Comparison of ENCODE assay signal across 8 mouse cellular contexts in genomic region chr2:73003751-73004717, GRCm38 (mm10). TPM values are rescaled to one million over a fixed set of nuclear protein-coding genes. Genes with fewer than 3 reads are reported as not detected.
DNase-seq lines count a peak whose midpoint lies in the region; ATAC-seq and TF ChIP-seq lines count a peak whose summit lies in the region.

No protein-coding gene starts in this region.

- DNase-seq in 416B (ENCODE audit: low read depth) = peak; percentile 94
- DNase-seq in neural tube, embryonic 11.5 days (ENCODE audit: low spot score) = peak; percentile 58
- peak; percentile 50 to 63 for DNase-seq in thymus, adult 18-20 months

- H3K4me2 ChIP-seq in heart, embryonic 12.5 days = peak overlapping the region; percentile 58
- peak overlapping the region; percentile 51 for H3K4me2 ChIP-seq in kidney, embryonic 15.5 days
- peak overlapping the region; percentile 49 for H3K4me2 ChIP-seq in liver, embryonic 16.5 days (ENCODE audit: low read depth, low read length)
- H3K4me2 ChIP-seq in neural tube, embryonic 11.5 days (ENCODE audit: low read depth) = peak overlapping the region; percentile 22; the same call in 1 of the 2 replicates

- peak; percentile 10 for ATAC-seq in activated CD4-positive, CD25-positive, alpha-beta regulatory T cell, adult 4 months
- ATAC-seq in heart, embryonic 12.5 days (ENCODE audit: insufficient number of reproducible peaks, low FRiP score) = peak; percentile 80
- ATAC-seq in kidney, embryonic 15.5 days (replicated peaks; ENCODE audit: low FRiP score) = peak; percentile 90; the same call in 1 of the 2 replicates
- ATAC-seq in liver, embryonic 16.5 days (ENCODE audit: low read depth) = 0 out of 2 replicates have a peak, but pooled peaks have one; percentile 6
- peak; percentile 50; the same call in 1 of the 2 replicates for ATAC-seq in neural tube, embryonic 11.5 days (ENCODE audit: insufficient read depth, low FRiP score, low TSS enrichment)

- TF ChIP-seq POLR2A in embryonic fibroblast, embryonic 13.5 days (IDR thresholded peaks at IDR 0.05; ENCODE audit: low read depth, low read length) = peak; percentile 46

- H3K4me1 ChIP-seq in embryonic fibroblast, embryonic 13.5 days (ENCODE audit: control insufficient read depth, insufficient read depth, low read length) = peaks cover 11% of the 10 kb centered on the region
- H3K4me1 ChIP-seq in heart, embryonic 12.5 days (replicated peaks) = peaks cover 32% of the 10 kb centered on the region
- peaks cover 27% of the 10 kb centered on the region for H3K4me1 ChIP-seq in kidney, embryonic 15.5 days
- H3K4me1 ChIP-seq in liver, embryonic 16.5 days (ENCODE audit: control insufficient read depth, low read depth, low read length) = peaks cover 56% of the 10 kb centered on the region
- H3K4me1 ChIP-seq in neural tube, embryonic 11.5 days (ENCODE audit: control insufficient read depth, insufficient read depth, low read length) = peaks cover 4% of the 10 kb centered on the region; the same call in 1 of the 2 replicates

- H3K9me3 ChIP-seq in heart, embryonic 12.5 days (replicated peaks) = peaks cover 3% of the 10 kb centered on the region; the same call in 1 of the 2 replicates
- H3K9me3 ChIP-seq in kidney, embryonic 15.5 days (replicated peaks) = no peaks in the 10 kb centered on the region
- no peaks in the 10 kb centered on the region for H3K9me3 ChIP-seq in liver, embryonic 16.5 days (replicated peaks; ENCODE audit: control insufficient read depth, low read length)
- H3K9me3 ChIP-seq in neural tube, embryonic 11.5 days (ENCODE audit: control insufficient read depth, low read length) = no peaks in the 10 kb centered on the region

- H3K27ac ChIP-seq in embryonic fibroblast, embryonic 13.5 days (ENCODE audit: insufficient read depth, low read length) = peak overlapping the region; percentile 98
- peak overlapping the region; percentile 92 for H3K27ac ChIP-seq in heart, embryonic 12.5 days (ENCODE audit: poor library complexity, severe bottlenecking)
- H3K27ac ChIP-seq in kidney, embryonic 15.5 days = peak overlapping the region; percentile 82
- H3K27ac ChIP-seq in liver, embryonic 16.5 days (ENCODE audit: low read length) = peak overlapping the region; percentile 65
- H3K27ac ChIP-seq in neural tube, embryonic 11.5 days (ENCODE audit: low read depth, low read length) = no peak overlapping the region

- no peak overlapping the region for H3K4me3 ChIP-seq in embryonic fibroblast, embryonic 13.5 days (ENCODE audit: insufficient read depth, low read length)
- H3K4me3 ChIP-seq in heart, embryonic 12.5 days = peak overlapping the region; percentile 19
- H3K4me3 ChIP-seq in kidney, embryonic 15.5 days (replicated peaks) = peak overlapping the region; percentile 11; the same call in 1 of the 2 replicates
- H3K4me3 ChIP-seq in liver, embryonic 16.5 days (ENCODE audit: low read depth, low read length) = peak overlapping the region; percentile 3
- no peak overlapping the region for H3K4me3 ChIP-seq in neural tube, embryonic 11.5 days (ENCODE audit: low read depth, low read length)

- TF ChIP-seq CTCF in embryonic fibroblast, embryonic 13.5 days (IDR thresholded peaks at IDR 0.05; ENCODE audit: borderline replicate concordance, insufficient read depth, low read length) = no peak

- H3K36me3 ChIP-seq in heart, embryonic 12.5 days = no peaks in the 10 kb centered on the region
- H3K36me3 ChIP-seq in kidney, embryonic 15.5 days = no peaks in the 10 kb centered on the region
- no peaks in the 10 kb centered on the region for H3K36me3 ChIP-seq in liver, embryonic 16.5 days (ENCODE audit: control insufficient read depth, insufficient read depth)
- no peaks in the 10 kb centered on the region for H3K36me3 ChIP-seq in neural tube, embryonic 11.5 days (ENCODE audit: control insufficient read depth, insufficient read depth, low read length)

- H3K9ac ChIP-seq in heart, embryonic 12.5 days = peak overlapping the region; percentile 38; the same call in 1 of the 2 replicates
- H3K9ac ChIP-seq in kidney, embryonic 15.5 days = 0 out of 2 replicates have a peak overlapping the region, but pooled peaks have one; percentile 31
- peak overlapping the region; percentile 59 for H3K9ac ChIP-seq in liver, embryonic 16.5 days (ENCODE audit: low read depth, low read length)
- H3K9ac ChIP-seq in neural tube, embryonic 11.5 days (ENCODE audit: low read length) = peak overlapping the region; percentile 6; the same call in 1 of the 2 replicates

- WGBS in heart, embryonic 12.5 days = 11% methylated on average over 24 of the region's 24 CpGs
- 24% methylated on average over 24 of the region's 24 CpGs for WGBS in kidney, embryonic 15.5 days
- 11% methylated on average over 24 of the region's 24 CpGs for WGBS in liver, embryonic 16.5 days (ENCODE audit: insufficient replicate concordance)
- 40% methylated on average over 23 of the region's 24 CpGs for WGBS in neural tube, embryonic 11.5 days

- no peaks in the 10 kb centered on the region for H3K27me3 ChIP-seq in heart, embryonic 12.5 days (replicated peaks)
- no peaks in the 10 kb centered on the region for H3K27me3 ChIP-seq in kidney, embryonic 15.5 days
- H3K27me3 ChIP-seq in liver, embryonic 16.5 days (ENCODE audit: control insufficient read depth, insufficient read depth, low read depth, low read length) = no peaks in the 10 kb centered on the region
- H3K27me3 ChIP-seq in neural tube, embryonic 11.5 days (ENCODE audit: control insufficient read depth, insufficient read depth, low read length) = no peaks in the 10 kb centered on the region

RNA-seq across cellular contexts. Expression of gene Gm11084, which starts 17.5 kb away (rescaled TPM):
- not detected for polyA plus RNA-seq in activated CD4-positive, CD25-positive, alpha-beta regulatory T cell, adult 4 months (2017; shearing (Covaris generic))
- not detected in 2 replicates for polyA plus RNA-seq in embryonic fibroblast, embryonic 13.5 days (2011; ENCODE audit: insufficient read length, low read depth, missing spikeins)
- not detected in 2 replicates for polyA plus RNA-seq in heart, embryonic 12.5 days (2016; fragmentation: Nextera tagmentation; extraction: Ambion mirVana)
- polyA plus RNA-seq in kidney, embryonic 15.5 days (2015; fragmentation: Nextera tagmentation; extraction: Ambion mirVana) = not detected in 2 replicates
- polyA plus RNA-seq in liver, embryonic 16.5 days (2015; fragmentation: Nextera tagmentation; extraction: Ambion mirVana) = not detected in 2 replicates
- not detected in 2 replicates for polyA plus RNA-seq in neural tube, embryonic 11.5 days (2014; fragmentation: Nextera tagmentation; extraction: Ambion mirVana)

RNA-seq across cellular contexts. Expression of gene Sp3, which starts 23.8 kb away (rescaled TPM):
- polyA plus RNA-seq in activated CD4-positive, CD25-positive, alpha-beta regulatory T cell, adult 4 months (2017; shearing (Covaris generic)) = 10 to 100 TPM; 61.4 to 62.9 TPM
- 76.5 and 92.7 TPM in 2 replicates for polyA plus RNA-seq in embryonic fibroblast, embryonic 13.5 days (2011; ENCODE audit: insufficient read length, low read depth, missing spikeins)
- polyA plus RNA-seq in heart, embryonic 12.5 days (2016; fragmentation: Nextera tagmentation; extraction: Ambion mirVana) = 43.8 and 44.6 TPM in 2 replicates
- polyA plus RNA-seq in kidney, embryonic 15.5 days (2015; fragmentation: Nextera tagmentation; extraction: Ambion mirVana) = 54.6 and 54.7 TPM in 2 replicates
- polyA plus RNA-seq in liver, embryonic 16.5 days (2015; fragmentation: Nextera tagmentation; extraction: Ambion mirVana) = 30.9 and 33.3 TPM in 2 replicates
- 65.8 and 67.3 TPM in 2 replicates for polyA plus RNA-seq in neural tube, embryonic 11.5 days (2014; fragmentation: Nextera tagmentation; extraction: Ambion mirVana)

Comparison
In these comparisons a context has a peak if more than half of its experiments do, and no peak if none do; other contexts are left out.
1. ATAC-seq: peak in every context shown above with its lines; median percentile 90 in kidney, embryonic 15.5 days; 80 in heart, embryonic 12.5 days; 50 in neural tube, embryonic 11.5 days; 10 in activated CD4-positive, CD25-positive, alpha-beta regulatory T cell, adult 4 months; 6 in liver, embryonic 16.5 days.
2. H3K4me3 ChIP-seq: peak in heart, embryonic 12.5 days (single experiment), kidney, embryonic 15.5 days (single experiment) and liver, embryonic 16.5 days (single experiment); none in embryonic fibroblast, embryonic 13.5 days (single experiment) and neural tube, embryonic 11.5 days (single experiment).
3. H3K9ac ChIP-seq: peak in every context shown above with its lines; median percentile 59 in liver, embryonic 16.5 days; 38 in heart, embryonic 12.5 days; 31 in kidney, embryonic 15.5 days; 6 in neural tube, embryonic 11.5 days.
4. Peak in every context shown above with its lines, with median percentiles within 50 percentile points of each other: DNase-seq and H3K4me2 ChIP-seq.